Mouse (Mus musculus): ENCODE data around the gene Glb1.

The Glb1 gene

GRCm38 (mm10) chr9:114395258-114395657 lies 5.6 kb upstream of the Glb1 start:
- no peak for DNase-seq

- no peak for DNase-seq
These were observed 1.2 kb upstream of the Glb1 start for GRCm38 (mm10) chr9:114399680-114400079.

- DNase-seq = no peak
These were observed 308 bp upstream of the Glb1 start for GRCm38 (mm10) chr9:114400588-114400948.

- peak; percentile 40 for DNase-seq
These were observed 807 bp downstream of the Glb1 start for GRCm38 (mm10) chr9:114401685-114402080.

GRCm38 (mm10) chr9:114407676-114408075 lies 6.8 kb downstream of the Glb1 start:
- DNase-seq = no peak

GRCm38 (mm10) chr9:114410313-114410862 lies 9.5 kb downstream of the Glb1 start:
- DNase-seq = no peak

- DNase-seq = no peak
These were observed 10.4 kb downstream of the Glb1 start for GRCm38 (mm10) chr9:114411295-114411694.

- no peak for DNase-seq
These were observed 11.5 kb downstream of the Glb1 start for GRCm38 (mm10) chr9:114412406-114412805.

- peak; percentile 41 for DNase-seq
These were observed 13.0 kb downstream of the Glb1 start for GRCm38 (mm10) chr9:114413866-114414265.

- peak; percentile 38 for DNase-seq
These were observed 14.8 kb downstream of the Glb1 start for GRCm38 (mm10) chr9:114415701-114416100.

GRCm38 (mm10) chr9:114416646-114417517 lies 16.0 kb downstream of the Glb1 start:
- DNase-seq = no peak

- peak; percentile 74 for DNase-seq
These were observed 17.3 kb downstream of the Glb1 start for GRCm38 (mm10) chr9:114418187-114418586.

- no peak for DNase-seq
These were observed 19.6 kb downstream of the Glb1 start for GRCm38 (mm10) chr9:114420443-114420842.

- DNase-seq = no peak
These were observed 20.2 kb downstream of the Glb1 start for GRCm38 (mm10) chr9:114421045-114421444.

GRCm38 (mm10) chr9:114421797-114422196 lies 20.9 kb downstream of the Glb1 start:
- no peak for DNase-seq

- no peak for DNase-seq
These were observed 24.7 kb downstream of the Glb1 start for GRCm38 (mm10) chr9:114425576-114425975.

GRCm38 (mm10) chr9:114426201-114426600 lies 25.3 kb downstream of the Glb1 start:
- peak; percentile 26 for DNase-seq

- DNase-seq = no peak
These were observed 26.5 kb downstream of the Glb1 start for GRCm38 (mm10) chr9:114427425-114427824.

- no peak for DNase-seq
These were observed 27.4 kb downstream of the Glb1 start for GRCm38 (mm10) chr9:114428103-114428834.

- DNase-seq = no peak
These were observed 34.8 kb downstream of the Glb1 start for GRCm38 (mm10) chr9:114435668-114436067.

- DNase-seq = no peak
These were observed 39.7 kb downstream of the Glb1 start for GRCm38 (mm10) chr9:114440548-114440947.

GRCm38 (mm10) chr9:114442225-114442624 lies 41.3 kb downstream of the Glb1 start:
- no peak for DNase-seq

GRCm38 (mm10) chr9:114442893-114443292 lies 42.0 kb downstream of the Glb1 start:
- DNase-seq = no peak

GRCm38 (mm10) chr9:114443351-114443750 lies 42.5 kb downstream of the Glb1 start:
- DNase-seq = no peak

Data from lung, postnatal 36 days (tissue).